ENCODE assay signal across 8 mouse cellular contexts in the genomic region with DNA sequence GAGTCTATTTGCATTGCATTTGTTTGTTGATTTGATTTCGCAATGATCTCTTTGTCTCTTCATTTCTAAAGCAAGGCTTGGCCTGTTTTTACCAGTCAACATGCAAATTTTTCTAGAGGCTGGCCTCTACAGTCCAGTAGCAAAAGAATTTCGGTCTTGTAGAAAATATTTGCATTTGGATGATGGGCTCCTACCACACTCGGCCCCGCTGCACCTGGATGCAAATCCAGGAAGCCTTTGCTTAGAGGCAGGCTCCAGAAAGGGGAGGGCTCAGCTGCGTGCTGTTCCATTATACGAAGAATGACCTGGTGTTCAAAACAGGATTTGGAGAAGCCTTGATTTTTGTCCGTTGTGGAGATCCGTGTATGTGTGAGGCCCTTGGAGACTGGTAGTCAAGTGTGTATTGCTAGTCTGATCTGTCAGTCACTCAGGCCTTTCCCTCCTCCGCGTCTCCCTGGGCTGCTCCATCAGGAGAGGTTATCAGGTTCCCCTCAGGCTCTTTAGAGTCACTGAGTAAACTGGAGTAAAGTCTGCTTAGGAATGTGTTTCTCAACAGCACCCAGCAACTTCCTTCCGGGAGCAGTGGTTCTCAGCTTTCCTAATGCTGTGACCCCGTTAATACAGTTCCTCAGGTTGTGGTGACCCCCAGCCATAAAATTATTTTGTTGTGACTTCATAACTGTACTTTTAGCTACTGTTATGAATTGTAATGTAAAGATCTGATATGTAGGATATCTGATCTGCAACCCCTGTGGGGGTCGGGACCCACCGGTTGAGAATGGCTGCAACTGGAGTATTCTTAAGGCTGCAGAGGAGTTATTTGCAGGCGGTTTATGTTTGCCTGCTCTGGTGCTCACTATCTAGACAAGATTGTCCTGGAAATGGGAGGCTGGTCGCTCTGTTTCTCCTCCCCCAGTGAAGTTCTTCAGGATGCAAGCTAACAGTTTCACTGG. TPM values are rescaled to one million over a fixed set of nuclear protein-coding genes. Genes with fewer than 3 reads are reported as not detected.
DNase-seq lines count a peak whose midpoint lies in the region; ATAC-seq lines count a peak whose summit lies in the region.

No protein-coding gene starts in this region.

- 22% methylated on average over 16 of the region's 16 CpGs for WGBS in heart, embryonic 10.5 days

- H3K4me1 ChIP-seq in heart, embryonic 10.5 days = peaks cover 31% of the 10 kb centered on the region

- H3K27me3 ChIP-seq in heart, embryonic 10.5 days (ENCODE audit: insufficient read depth, poor library complexity, severe bottlenecking) = no peaks in the 10 kb centered on the region

- no peak overlapping the region for H3K4me3 ChIP-seq in heart, embryonic 10.5 days

- ATAC-seq in erythroblast, adult 5-6 weeks (replicated peaks; ENCODE audit: low FRiP score, poor library complexity, severe bottlenecking) = no peak

- H3K36me3 ChIP-seq in heart, embryonic 10.5 days = no peaks in the 10 kb centered on the region

- no peak for DNase-seq in heart, embryonic 10.5 days (ENCODE audit: low spot score)
- DNase-seq in heart, postnatal 4 days = no peak
- DNase-seq in embryo, embryonic 11 days = peak; percentile 23
- DNase-seq in kidney, adult 9 months = peak; percentile 28
- DNase-seq in lung, postnatal 25 days (ENCODE audit: low spot score) = peak; percentile 71
- DNase-seq in left cerebral cortex, adult 9 months (ENCODE audit: low spot score in 2 of 2) = no peak
- DNase-seq in right cerebral cortex, postnatal 36 days (ENCODE audit: low spot score in 2 of 2) = no peak

- H3K9me3 ChIP-seq in heart, embryonic 10.5 days = no peaks in the 10 kb centered on the region

- H3K27ac ChIP-seq in heart, embryonic 10.5 days = peak overlapping the region; percentile 73

RNA-seq across cellular contexts. Expression of a gene that starts 35.5 kb away (rescaled TPM):
- 30.8 and 51.9 TPM in 2 replicates for polyA plus RNA-seq in heart, embryonic 10.5 days (2016; fragmentation: Nextera tagmentation; extraction: Ambion mirVana)
- 100 to 1,000 TPM; 117 to 131 TPM for total RNA-seq in heart, postnatal 4 days (2021)
- 1.2 and 2.3 TPM in 2 replicates for total RNA-seq in erythroblast, adult 5-6 weeks (2015; ENCODE audit: low replicate concordance)
- 1.5 and 4.0 TPM in 2 replicates for total RNA-seq in erythroblast, adult 5-6 weeks (2017; ENCODE audit: low replicate concordance)

Comparison
In these comparisons a context has a peak if more than half of its experiments do, and no peak if none do; other contexts are left out.
1. DNase-seq: peak in embryo, embryonic 11 days (single experiment), kidney, adult 9 months (single experiment) and lung, postnatal 25 days (single experiment); none in heart, embryonic 10.5 days (single experiment), heart, postnatal 4 days (single experiment), left cerebral cortex, adult 9 months (0 of 2) and right cerebral cortex, postnatal 36 days (0 of 2).
2. RNA of a gene that starts 35.5 kb away (total RNA-seq): 117 to 131 TPM in heart, postnatal 4 days; 1.2 to 4.0 TPM in erythroblast, adult 5-6 weeks; every median in the first group is over 10 times any median in the second.